Comparison of ENCODE assay signal across 25 mouse cellular contexts in the genomic region with DNA sequence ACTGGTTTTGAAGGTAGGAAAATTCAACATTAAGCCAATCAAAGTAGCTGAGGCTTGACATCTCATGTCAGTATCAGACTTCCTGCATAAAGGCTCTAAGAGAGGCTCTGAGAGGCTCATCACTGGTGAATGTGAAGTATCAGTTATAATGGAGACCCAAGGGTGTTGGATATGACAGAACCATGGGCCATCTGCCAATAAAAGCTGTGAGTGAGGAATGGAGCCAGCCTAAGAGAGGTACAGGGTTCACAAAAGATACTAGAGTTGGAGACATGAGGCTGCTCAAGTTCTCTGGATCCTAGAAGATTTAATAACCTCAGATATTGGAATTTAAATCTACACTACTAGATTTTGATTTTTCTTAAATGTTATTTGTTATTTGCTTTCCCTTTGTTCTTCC.
"Had no signal": no experiment of that assay in that cellular context is flagged by ENCODE, and none has a peak within 500 bp of the region (broad histone marks: within the 10 kb centered on the region; RNA-seq: fewer than 3 reads in every experiment).

No protein-coding gene starts in this region.

- H3K4me2 ChIP-seq: embryonic facial prominence, embryonic 12.5 days; embryonic facial prominence, embryonic 13.5 days; embryonic facial prominence, embryonic 15.5 days; forebrain, embryonic 12.5 days; forebrain, embryonic 13.5 days; forebrain, embryonic 15.5 days; heart, embryonic 11.5 days; heart, embryonic 12.5 days had no signal

- H3K27ac ChIP-seq: embryonic facial prominence, embryonic 10.5 days; embryonic facial prominence, embryonic 12.5 days; embryonic facial prominence, embryonic 13.5 days; embryonic facial prominence, embryonic 15.5 days; forebrain, embryonic 10.5 days; forebrain, embryonic 12.5 days; forebrain, embryonic 13.5 days; forebrain, embryonic 15.5 days; gastrocnemius, adult 2 months; heart, adult 2 months; heart, embryonic 10.5 days had no signal

- H3K4me3 ChIP-seq: embryonic facial prominence, embryonic 10.5 days; embryonic facial prominence, embryonic 12.5 days; embryonic facial prominence, embryonic 13.5 days; embryonic facial prominence, embryonic 15.5 days; erythroblast, embryonic 14.5 days; forebrain, embryonic 10.5 days; forebrain, embryonic 12.5 days; forebrain, embryonic 13.5 days; forebrain, embryonic 15.5 days; gastrocnemius, adult 2 months; heart, adult 2 months; heart, embryonic 10.5 days; heart, embryonic 12.5 days had no signal

- H3K9me3 ChIP-seq: embryonic facial prominence, embryonic 10.5 days; embryonic facial prominence, embryonic 12.5 days; embryonic facial prominence, embryonic 13.5 days; embryonic facial prominence, embryonic 15.5 days; forebrain, embryonic 10.5 days; forebrain, embryonic 12.5 days; forebrain, embryonic 13.5 days; forebrain, embryonic 15.5 days; heart, embryonic 10.5 days had no signal

- H3K4me1 ChIP-seq: embryonic facial prominence, embryonic 10.5 days; embryonic facial prominence, embryonic 12.5 days; embryonic facial prominence, embryonic 13.5 days; embryonic facial prominence, embryonic 15.5 days; forebrain, embryonic 12.5 days; forebrain, embryonic 13.5 days; forebrain, embryonic 15.5 days; heart, embryonic 10.5 days; heart, embryonic 12.5 days had no signal

- H3K36me3 ChIP-seq: embryonic facial prominence, embryonic 10.5 days; embryonic facial prominence, embryonic 12.5 days; embryonic facial prominence, embryonic 13.5 days; embryonic facial prominence, embryonic 15.5 days; forebrain, embryonic 10.5 days; forebrain, embryonic 12.5 days; forebrain, embryonic 15.5 days; heart, embryonic 10.5 days; heart, embryonic 12.5 days had no signal

- H3K27me3 ChIP-seq: embryonic facial prominence, embryonic 12.5 days; embryonic facial prominence, embryonic 13.5 days; embryonic facial prominence, embryonic 15.5 days; forebrain, embryonic 12.5 days; forebrain, embryonic 13.5 days; forebrain, embryonic 15.5 days; heart, embryonic 12.5 days had no signal

- H3K9ac ChIP-seq: embryonic facial prominence, embryonic 12.5 days; embryonic facial prominence, embryonic 13.5 days; embryonic facial prominence, embryonic 15.5 days; forebrain, embryonic 12.5 days; forebrain, embryonic 13.5 days; forebrain, embryonic 15.5 days; forebrain, postnatal 0 days; heart, embryonic 12.5 days had no signal

- DNase-seq: cerebellum, adult 9-11 months; embryo, embryonic 11 days; forebrain, postnatal 0 days; gastrocnemius, adult 2 months; gastrocnemius, postnatal 10 days; gastrocnemius, postnatal 14 days; gastrocnemius, postnatal 25 days; gastrocnemius, postnatal 36 days; heart, adult 11 months; heart, adult 18-20 months; heart, adult 2 months had no signal

- ATAC-seq: forebrain, embryonic 13.5 days; forebrain, embryonic 14.5 days; forebrain, embryonic 15.5 days; forebrain, embryonic 16.5 days; forebrain, postnatal 0 days had no signal
